Mouse (Mus musculus) right cerebral cortex, postnatal 36 days (tissue): Measurements from ENCODE around the gene AC129217.1.

ENCODE experiments used
- DNase-seq, 2 experiments: peaks; one replicate each; pipeline ENCODE4 v3.0.0; 2022; ENCODE audit warnings: low spot score in 2 of 2, mixed read lengths in 1 of 2

AC129217.1 gene

GRCm38 (mm10) chr19:8870838-8871237 lies 41.3 kb downstream of the AC129217.1 start:
- no peak for DNase-seq

- peak; percentile 96 to 97 for DNase-seq
Observed at GRCm38 (mm10) chr19:8871267-8872186, 42.0 kb downstream of the AC129217.1 start, which contains the start of gene Ubxn1. Gene Ubxn1, plus strand, starts transcription at chr19:8871496.

GRCm38 (mm10) chr19:8872266-8872840 lies 42.8 kb downstream of the AC129217.1 start:
- no peak for DNase-seq

- no peak for DNase-seq
Observed at GRCm38 (mm10) chr19:8875031-8875430, 45.5 kb downstream of the AC129217.1 start.

- peak; percentile 86 to 88 for DNase-seq
Observed at GRCm38 (mm10) chr19:8880311-8881033, 50.9 kb downstream of the AC129217.1 start, which contains the start of gene Uqcc3. Gene Uqcc3, minus strand, starts transcription at chr19:8880923.

GRCm38 (mm10) chr19:8881034-8881392 lies 51.4 kb downstream of the AC129217.1 start:
- no peak for DNase-seq

GRCm38 (mm10) chr19:8883616-8884015 lies 54.0 kb downstream of the AC129217.1 start, which contains the start of the genes Lbhd1 and Gm49403:
Gene Lbhd1, plus strand, starts transcription at chr19:8883732.
Gene Gm49403, plus strand, starts transcription at chr19:8883930.
- no peak for DNase-seq

- DNase-seq: no peak
Observed at GRCm38 (mm10) chr19:8886916-8887584, 57.5 kb downstream of the AC129217.1 start.

- no peak for DNase-seq
Observed at GRCm38 (mm10) chr19:8887585-8888463, 58.3 kb downstream of the AC129217.1 start.

- peak; percentile 91 to 93 for DNase-seq
Observed at GRCm38 (mm10) chr19:8888511-8889385, 59.2 kb downstream of the AC129217.1 start, which contains the start of the genes 1810009A15Rik and Gm49416. Gene 1810009A15Rik, plus strand, starts transcription at chr19:8888853. Gene Gm49416, plus strand, starts transcription at chr19:8888926.
